Mouse (Mus musculus): ENCODE measurements around the gene Fxyd3. TPM values are rescaled to one million over a fixed set of nuclear protein-coding genes. Genes with fewer than 3 reads are reported as not detected.

The Fxyd3 gene
- polyA plus RNA-seq, 1 experiment from 2014 or later: 1.3 TPM

- Histone ChIP-seq H3K9ac (no peak overlapping the region), H3K9me3 (no peaks in the 10 kb centered on the region), H3K4me3 (peak overlapping the region; percentile 19), H3K4me1 (replicated peaks) (no peaks in the 10 kb centered on the region), H3K36me3 (no peaks in the 10 kb centered on the region), H3K4me2 (peak overlapping the region; percentile 46), H3K27ac (no peak overlapping the region), H3K27me3 (peaks cover 3% of the 10 kb centered on the region; the same call in 1 of the 2 replicates)
- peak; percentile 93 for ATAC-seq (ENCODE audit: low FRiP score)
- 40% methylated on average over 18 of the region's 20 CpGs for WGBS
Observed at GRCm38 (mm10) chr7:31097583-31098248, 21.2 kb upstream of the Fxyd3 start.

- Histone ChIP-seq H3K9ac (no peak overlapping the region), H3K4me1 (replicated peaks) (no peaks in the 10 kb centered on the region), H3K36me3 (no peaks in the 10 kb centered on the region), H3K9me3 (no peaks in the 10 kb centered on the region), H3K4me2 (no peak overlapping the region), H3K27me3 (no peaks in the 10 kb centered on the region), H3K4me3 (no peak overlapping the region), H3K27ac (no peak overlapping the region)
- ATAC-seq (ENCODE audit: low FRiP score): no peak
- 68% methylated on average over 9 of the region's 9 CpGs for WGBS
Observed at GRCm38 (mm10) chr7:31096892-31097564, 20.5 kb upstream of the Fxyd3 start.

- Histone ChIP-seq H3K27ac (no peak overlapping the region), H3K9ac (no peak overlapping the region), H3K4me2 (no peak overlapping the region), H3K4me1 (replicated peaks) (no peaks in the 10 kb centered on the region), H3K4me3 (no peak overlapping the region), H3K9me3 (no peaks in the 10 kb centered on the region), H3K36me3 (no peaks in the 10 kb centered on the region), H3K27me3 (no peaks in the 10 kb centered on the region)
- no peak for ATAC-seq (ENCODE audit: low FRiP score)
- WGBS: 27% methylated on average over 12 of the region's 12 CpGs
Observed at GRCm38 (mm10) chr7:31094774-31095501, 18.4 kb upstream of the Fxyd3 start.

- WGBS: 92% methylated on average over 2 of the region's 2 CpGs
- no peak for ATAC-seq (ENCODE audit: low FRiP score)
Observed at GRCm38 (mm10) chr7:31089721-31090120, 13.2 kb upstream of the Fxyd3 start.

GRCm38 (mm10) chr7:31088206-31088605 lies 11.7 kb upstream of the Fxyd3 start:
- no peak overlapping the region for H3K27ac ChIP-seq
- no peak overlapping the region for H3K4me2 ChIP-seq
- no peak for ATAC-seq (ENCODE audit: low FRiP score)
- no peak overlapping the region for H3K4me3 ChIP-seq
- H3K4me1 ChIP-seq (replicated peaks): peaks cover 17% of the 10 kb centered on the region; the same call in 1 of the 2 replicates
- no peaks in the 10 kb centered on the region for H3K36me3 ChIP-seq
- H3K27me3 ChIP-seq: no peaks in the 10 kb centered on the region
- no peaks in the 10 kb centered on the region for H3K9me3 ChIP-seq
- no peak overlapping the region for H3K9ac ChIP-seq
- 74% methylated on average over 3 of the region's 3 CpGs for WGBS

More at GRCm38 (mm10) chr7:31089721-31090120, 13.2 kb upstream of the Fxyd3 start:
- Histone ChIP-seq H3K4me3 (no peak overlapping the region), H3K9ac (no peak overlapping the region), H3K27me3 (no peaks in the 10 kb centered on the region), H3K9me3 (no peaks in the 10 kb centered on the region), H3K4me2 (no peak overlapping the region), H3K4me1 (replicated peaks) (0 out of 2 replicates have a peak, but pooled peaks cover 5% of the 10 kb centered on the region), H3K27ac (no peak overlapping the region), H3K36me3 (no peaks in the 10 kb centered on the region)

- peaks cover 22% of the 10 kb centered on the region for H3K4me1 ChIP-seq (replicated peaks)
- ATAC-seq (ENCODE audit: low FRiP score): no peak
- H3K9ac ChIP-seq: no peak overlapping the region
- 71% methylated on average over 2 of the region's 2 CpGs for WGBS
- H3K27ac ChIP-seq: no peak overlapping the region
- H3K9me3 ChIP-seq: no peaks in the 10 kb centered on the region
- no peak overlapping the region for H3K4me3 ChIP-seq
- no peaks in the 10 kb centered on the region for H3K36me3 ChIP-seq
- no peaks in the 10 kb centered on the region for H3K27me3 ChIP-seq
- H3K4me2 ChIP-seq: no peak overlapping the region
Observed at GRCm38 (mm10) chr7:31087262-31087661, 10.8 kb upstream of the Fxyd3 start.

GRCm38 (mm10) chr7:31086175-31086755 lies 9.8 kb upstream of the Fxyd3 start:
- H3K4me2 ChIP-seq: no peak overlapping the region
- 92% methylated on average over 9 of the region's 9 CpGs for WGBS
- no peak overlapping the region for H3K4me3 ChIP-seq
- no peaks in the 10 kb centered on the region for H3K36me3 ChIP-seq
- no peak overlapping the region for H3K27ac ChIP-seq
- no peaks in the 10 kb centered on the region for H3K27me3 ChIP-seq
- no peak for ATAC-seq (ENCODE audit: low FRiP score)
- no peaks in the 10 kb centered on the region for H3K9me3 ChIP-seq
- H3K4me1 ChIP-seq (replicated peaks): peaks cover 22% of the 10 kb centered on the region
- H3K9ac ChIP-seq: no peak overlapping the region

GRCm38 (mm10) chr7:31085171-31085570 lies 8.7 kb upstream of the Fxyd3 start:
- no peak for ATAC-seq (ENCODE audit: low FRiP score)
- WGBS: 12% methylated on average over 3 of the region's 3 CpGs
- H3K27ac ChIP-seq: no peak overlapping the region; the same call in 1 of the 2 replicates

GRCm38 (mm10) chr7:31084140-31084539 lies 7.6 kb upstream of the Fxyd3 start:
- Histone ChIP-seq H3K4me3 (no peak overlapping the region), H3K9me3 (no peaks in the 10 kb centered on the region; the same call in 1 of the 2 replicates), H3K4me2 (no peak overlapping the region), H3K36me3 (no peaks in the 10 kb centered on the region), H3K27ac (peak overlapping the region; percentile 55), H3K27me3 (no peaks in the 10 kb centered on the region), H3K9ac (no peak overlapping the region), H3K4me1 (replicated peaks) (peaks cover 22% of the 10 kb centered on the region)
- 57% methylated on average over 9 of the region's 9 CpGs for WGBS
- ATAC-seq (ENCODE audit: low FRiP score): no peak

More at GRCm38 (mm10) chr7:31085171-31085570, 8.7 kb upstream of the Fxyd3 start:
- Histone ChIP-seq H3K9me3 (no peaks in the 10 kb centered on the region; the same call in 1 of the 2 replicates), H3K27me3 (no peaks in the 10 kb centered on the region), H3K36me3 (no peaks in the 10 kb centered on the region), H3K4me2 (no peak overlapping the region), H3K4me3 (no peak overlapping the region), H3K4me1 (replicated peaks) (peaks cover 22% of the 10 kb centered on the region), H3K9ac (no peak overlapping the region)

- Histone ChIP-seq H3K9ac (no peak overlapping the region), H3K27ac (peak overlapping the region; percentile 48; the same call in 1 of the 2 replicates), H3K4me3 (no peak overlapping the region), H3K27me3 (no peaks in the 10 kb centered on the region), H3K4me2 (no peak overlapping the region), H3K9me3 (no peaks in the 10 kb centered on the region; the same call in 1 of the 2 replicates), H3K4me1 (replicated peaks) (peaks cover 22% of the 10 kb centered on the region), H3K36me3 (no peaks in the 10 kb centered on the region)
- 56% methylated on average over 14 of the region's 14 CpGs for WGBS
- 0 out of 2 replicates have a peak, but pooled peaks have one; percentile 23 for ATAC-seq (ENCODE audit: low FRiP score)
Observed at GRCm38 (mm10) chr7:31082831-31083588, 6.5 kb upstream of the Fxyd3 start.

- Histone ChIP-seq H3K4me3 (no peak overlapping the region), H3K9ac (no peak overlapping the region), H3K27me3 (no peaks in the 10 kb centered on the region), H3K9me3 (no peaks in the 10 kb centered on the region; the same call in 1 of the 2 replicates), H3K27ac (no peak overlapping the region), H3K4me1 (replicated peaks) (peaks cover 22% of the 10 kb centered on the region), H3K36me3 (no peaks in the 10 kb centered on the region), H3K4me2 (no peak overlapping the region)
- ATAC-seq (ENCODE audit: low FRiP score): no peak
Observed at GRCm38 (mm10) chr7:31082106-31082505, 5.6 kb upstream of the Fxyd3 start.
